Mouse (Mus musculus) midbrain, postnatal 0 days (tissue): Measurements from ENCODE around the gene Camkk2. TPM values are rescaled to one million over a fixed set of nuclear protein-coding genes. Genes with fewer than 3 reads are reported as not detected.

Experiments
- ATAC-seq: fragments of 200-750 bp; cut with Nextera tagmentation; 2 replicates; pipeline ENCODE4 v1.8.0; 2017; ENCODE audit warnings: moderate number of reproducible peaks, mild to moderate bottlenecking, moderate TSS enrichment, moderate library complexity; ENCODE audit not compliant: low FRiP score
- DNase-seq: peaks from one replicate; pipeline ENCODE4 v3.0.0-alpha.2; 2015; ENCODE audit warnings: low spot score
- H3K27ac ChIP-seq: fragments of 300-500 bp; sonication (generic); 2 replicates; pipeline ENCODE4 v1.5.1; 2014; ENCODE audit warnings: low read depth, mild to moderate bottlenecking, low read length, mixed read lengths
- H3K27me3 ChIP-seq: fragments of 300-500 bp; sonication (generic); 2 replicates; pipeline ENCODE4 v1.6.1; 2014; ENCODE audit warnings: low read length, control low read depth, mixed read lengths; ENCODE audit not compliant: insufficient read depth
- H3K36me3 ChIP-seq: fragments of 300-500 bp; sonication (generic); 2 replicates; pipeline ENCODE4 v1.6.1; 2014; ENCODE audit warnings: low read length, control low read depth, mixed read lengths; ENCODE audit not compliant: insufficient read depth
- H3K4me1 ChIP-seq: fragments of 300-500 bp; sonication (generic); 2 replicates; pipeline ENCODE4 v1.6.1; 2014; ENCODE audit warnings: mild to moderate bottlenecking, control low read depth, antibody characterized with exemption, low read length, mixed read lengths; ENCODE audit not compliant: insufficient read depth
- H3K4me2 ChIP-seq: fragments of 300-500 bp; sonication (generic); 2 replicates; pipeline ENCODE4 v1.6.1; 2014; ENCODE audit warnings: low read depth, mild to moderate bottlenecking, low read length, mixed read lengths; ENCODE audit not compliant: poor library complexity, severe bottlenecking
- H3K4me3 ChIP-seq: fragments of 300-500 bp; sonication (generic); 2 replicates; pipeline ENCODE4 v1.5.1; 2014; ENCODE audit warnings: low read depth, mild to moderate bottlenecking, low read length, moderate library complexity
- H3K9ac ChIP-seq: fragments of 300-500 bp; sonication (generic); replicated peaks from 2 replicates; pipeline ENCODE4 v1.6.1; 2014; ENCODE audit warnings: mild to moderate bottlenecking, low read length, moderate library complexity, mixed read lengths; ENCODE audit not compliant: poor library complexity, severe bottlenecking
- H3K9me3 ChIP-seq: fragments of 300-500 bp; sonication (generic); 2 replicates; pipeline ENCODE4 v1.6.1; 2016; ENCODE audit warnings: low read length, control low read depth
- CTCF ChIP-seq: IDR thresholded peaks from 2 replicates; pipeline ENCODE4 v1.5.1; 2016; ENCODE audit warnings: antibody characterized with exemption, mild to moderate bottlenecking
- WGBS: fragments of 180-500 bp; shearing (Covaris S2); extraction: QIAGEN DNeasy Blood & Tissue Kit; methylation state at CpG from one replicate; pipeline ENCODE4 v1.1.7; 2014; 5-methylcytosine and 5-hydroxymethylcytosine counted together
- polyA plus RNA-seq: library from polyadenylated mRNA; unstranded; fragments of >200 nt; fragmentation: Nextera tagmentation; extraction: Ambion mirVana; gene quantifications from 2 replicates; pipeline ENCODE4 v1.2.1, GENCODE M21; 2015
- total RNA-seq: library from RNA; depleted of rRNA; stranded (reverse); fragments of >200 nt; gene quantifications from 2 replicates; pipeline ENCODE4 v1.2.3, GENCODE M21; 2014

Camkk2 gene
- total and polyA plus RNA-seq, 2 experiments from 2014 or later = 66.8 to 70.5 TPM

DNA sequence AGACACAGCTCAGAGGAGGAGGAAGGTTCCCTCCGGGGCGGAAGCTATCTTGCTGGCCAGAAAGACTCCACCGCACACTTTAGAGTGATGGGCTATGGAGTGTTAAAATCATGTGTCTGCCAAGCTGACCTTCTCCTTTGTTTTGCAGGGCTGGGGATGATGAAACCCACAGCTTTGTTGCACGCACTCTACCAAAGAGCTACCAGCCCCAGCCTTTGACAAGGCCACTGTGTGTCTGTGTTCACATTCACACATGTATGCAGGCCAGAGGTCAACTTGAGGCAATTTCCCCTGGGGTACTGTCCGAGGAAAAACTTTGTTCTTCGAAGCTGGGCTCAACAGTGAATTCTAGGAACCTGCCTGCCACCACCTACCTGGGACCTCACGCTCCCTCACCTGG, 43.4 kb downstream of the Camkk2 start:
- 0 out of 2 replicates have a peak, but pooled peaks cover 3% of the 10 kb centered on the region for H3K4me1 ChIP-seq
- H3K4me3 ChIP-seq = no peak overlapping the region
- H3K9me3 ChIP-seq = no peaks in the 10 kb centered on the region
- no peak overlapping the region for H3K27ac ChIP-seq
- 91% methylated on average over 7 of the region's 7 CpGs for WGBS
- H3K9ac ChIP-seq = no peak overlapping the region
- no peak for DNase-seq
- H3K27me3 ChIP-seq = no peaks in the 10 kb centered on the region
- no peak overlapping the region for H3K4me2 ChIP-seq
- H3K36me3 ChIP-seq = peaks cover 31% of the 10 kb centered on the region
- no peak for ATAC-seq
- no peak for TF ChIP-seq CTCF

DNA sequence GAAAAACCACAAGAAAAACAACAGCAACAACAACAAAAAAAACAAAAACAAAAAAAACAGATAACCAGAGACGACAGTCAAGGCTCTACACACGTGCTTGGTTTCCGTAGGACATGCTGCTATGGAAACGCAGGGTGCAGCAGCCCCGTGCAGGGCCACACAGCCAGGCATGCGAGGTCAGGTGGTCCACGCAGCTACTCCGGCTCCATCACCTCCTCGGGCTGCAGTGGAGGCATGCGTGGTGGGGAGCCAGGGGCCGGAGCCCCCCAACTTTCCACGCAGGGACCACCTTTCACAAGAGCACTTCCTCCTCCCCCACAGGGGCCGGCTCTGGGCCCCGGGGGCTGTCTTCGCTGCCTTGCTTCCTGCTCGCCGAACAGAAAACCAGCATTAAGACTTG, 45.3 kb downstream of the Camkk2 start:
- ATAC-seq = no peak
- H3K4me3 ChIP-seq = no peak overlapping the region
- 58% methylated on average over 17 of the region's 17 CpGs for WGBS
- no peak overlapping the region for H3K9ac ChIP-seq
- H3K9me3 ChIP-seq = no peaks in the 10 kb centered on the region
- no peaks in the 10 kb centered on the region for H3K27me3 ChIP-seq
- H3K4me2 ChIP-seq = no peak overlapping the region
- 0 out of 2 replicates have a peak, but pooled peaks cover 3% of the 10 kb centered on the region for H3K4me1 ChIP-seq
- H3K36me3 ChIP-seq = peaks cover 22% of the 10 kb centered on the region
- H3K27ac ChIP-seq = no peak overlapping the region
- DNase-seq = no peak
- TF ChIP-seq CTCF = no peak

DNA sequence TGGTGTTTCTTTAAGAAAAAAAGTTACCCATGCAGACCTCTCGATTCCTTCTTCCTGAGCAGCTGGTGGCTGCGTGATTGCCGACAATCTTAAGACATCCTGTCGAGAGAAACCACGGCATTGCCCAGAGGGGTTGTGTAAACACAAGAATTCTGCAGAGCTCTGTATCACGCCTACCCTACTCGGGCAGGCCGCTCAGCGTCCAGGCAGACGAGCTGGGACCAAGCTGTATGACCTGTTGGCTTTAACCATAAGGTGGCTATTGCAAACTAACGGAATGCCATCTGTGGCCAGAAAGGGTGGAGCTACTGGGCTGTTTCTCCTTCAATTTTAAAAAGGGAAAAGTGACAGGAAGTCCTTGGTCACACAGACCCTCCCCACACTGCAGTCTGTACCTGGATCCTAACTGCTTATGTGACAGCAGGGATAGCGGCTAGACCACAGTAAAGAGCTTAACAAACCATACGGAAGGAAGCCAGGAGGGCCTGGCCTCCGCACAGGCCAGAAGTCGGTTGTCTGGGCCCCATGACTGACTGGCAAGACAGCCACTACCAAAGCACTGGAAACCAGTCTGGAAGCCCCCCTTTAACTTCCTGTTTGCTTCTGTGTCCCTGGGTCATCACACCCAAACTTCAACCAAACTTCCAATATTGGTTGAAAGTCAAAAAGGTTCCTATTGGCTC, 47.1 kb downstream of the Camkk2 start:
- Histone ChIP-seq H3K9ac (no peak overlapping the region), H3K27me3 (no peaks in the 10 kb centered on the region), H3K4me3 (no peak overlapping the region), H3K27ac (no peak overlapping the region), H3K36me3 (peaks cover 17% of the 10 kb centered on the region), H3K4me2 (no peak overlapping the region), H3K4me1 (0 out of 2 replicates have a peak, but pooled peaks cover 3% of the 10 kb centered on the region), H3K9me3 (no peaks in the 10 kb centered on the region)
- no peak for TF ChIP-seq CTCF
- ATAC-seq (no peak), DNase-seq (no peak)
- WGBS = 78% methylated on average over 15 of the region's 15 CpGs

DNA sequence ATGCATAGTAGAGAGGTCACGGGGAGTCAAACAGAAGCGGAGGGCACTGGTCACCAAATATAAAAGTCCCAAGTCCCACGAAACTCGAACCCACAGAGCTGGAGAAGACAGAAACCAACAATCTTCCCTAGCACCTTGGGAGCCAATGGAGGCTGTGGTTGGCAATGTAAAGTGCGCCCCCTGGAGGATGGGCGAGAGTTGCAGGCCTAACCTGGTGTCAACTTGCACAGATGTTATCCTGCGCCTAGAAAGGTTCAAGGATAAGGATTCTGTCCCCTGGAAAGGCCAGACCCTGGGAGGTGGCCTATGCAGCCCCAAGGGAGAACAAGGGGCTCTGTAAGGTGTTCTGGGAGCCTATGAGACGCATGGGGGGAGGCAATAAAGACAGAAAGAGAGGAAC, 47.9 kb downstream of the Camkk2 start:
- Histone ChIP-seq H3K27me3 (no peaks in the 10 kb centered on the region), H3K9ac (no peak overlapping the region), H3K4me3 (no peak overlapping the region), H3K36me3 (peaks cover 10% of the 10 kb centered on the region), H3K4me1 (0 out of 2 replicates have a peak, but pooled peaks cover 3% of the 10 kb centered on the region), H3K9me3 (no peaks in the 10 kb centered on the region), H3K4me2 (no peak overlapping the region), H3K27ac (no peak overlapping the region)
- DNase-seq (no peak), ATAC-seq (no peak)
- TF ChIP-seq CTCF = peak; percentile 67
- 68% methylated on average over 8 of the region's 8 CpGs for WGBS

DNA sequence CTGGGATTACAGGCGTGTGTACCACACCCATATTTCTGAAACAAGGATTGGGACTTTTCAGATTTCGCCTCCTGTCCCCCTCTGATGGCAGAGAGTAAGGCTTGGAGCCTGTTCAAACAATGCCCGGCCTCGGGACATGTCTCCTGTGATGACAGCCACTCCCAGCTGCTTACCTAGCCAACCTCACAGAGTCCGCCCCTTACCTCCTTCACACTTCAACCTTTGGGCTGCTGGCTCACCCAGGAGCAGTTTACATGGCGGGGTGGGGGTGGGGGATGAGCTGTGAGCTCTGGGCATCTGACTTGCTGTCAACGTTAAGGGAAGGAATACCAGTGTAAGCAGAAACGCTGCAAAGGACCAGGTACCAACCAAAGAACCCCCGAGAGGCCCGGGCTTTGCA, 48.4 kb downstream of the Camkk2 start:
- H3K4me2 ChIP-seq = no peak overlapping the region
- H3K36me3 ChIP-seq = peaks cover 8% of the 10 kb centered on the region
- no peak for TF ChIP-seq CTCF
- no peak for DNase-seq
- H3K4me3 ChIP-seq = no peak overlapping the region
- no peak overlapping the region for H3K9ac ChIP-seq
- H3K9me3 ChIP-seq = no peaks in the 10 kb centered on the region
- no peak for ATAC-seq
- H3K27me3 ChIP-seq = no peaks in the 10 kb centered on the region
- no peak overlapping the region for H3K27ac ChIP-seq
- 89% methylated on average over 10 of the region's 10 CpGs for WGBS
- H3K4me1 ChIP-seq = 0 out of 2 replicates have a peak, but pooled peaks cover 3% of the 10 kb centered on the region

DNA sequence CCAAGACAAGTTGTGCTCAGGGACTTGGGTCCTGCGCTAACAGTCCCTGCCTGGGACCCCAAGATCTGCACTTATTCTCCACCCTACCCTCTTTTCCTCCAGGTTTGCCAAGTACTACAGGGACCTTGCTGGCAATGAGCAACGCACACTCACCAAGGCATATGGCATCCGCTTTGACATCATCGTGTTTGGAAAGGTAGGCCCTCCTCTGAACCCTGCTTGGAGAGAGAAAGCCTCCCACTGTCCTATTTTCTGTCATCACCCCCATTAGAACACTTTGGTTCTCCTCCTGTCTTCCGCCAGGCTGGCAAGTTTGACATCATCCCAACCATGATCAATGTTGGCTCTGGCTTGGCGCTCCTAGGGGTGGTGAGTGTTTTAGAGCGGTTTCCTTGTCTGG, 52.1 kb downstream of the Camkk2 start:
- Histone ChIP-seq H3K4me2 (no peak overlapping the region), H3K36me3 (peaks cover 2% of the 10 kb centered on the region; the same call in 1 of the 2 replicates), H3K27ac (no peak overlapping the region), H3K4me1 (no peaks in the 10 kb centered on the region), H3K9me3 (no peaks in the 10 kb centered on the region), H3K4me3 (no peak overlapping the region), H3K27me3 (no peaks in the 10 kb centered on the region), H3K9ac (no peak overlapping the region)
- ATAC-seq (no peak), DNase-seq (no peak)
- TF ChIP-seq CTCF = no peak
- 93% methylated on average over 7 of the region's 7 CpGs for WGBS
